Mouse (Mus musculus): Measurements from ENCODE around the gene Zfp872. TPM values are rescaled to one million over a fixed set of nuclear protein-coding genes. Genes with fewer than 3 reads are reported as not detected.

Zfp872 gene
- polyA plus RNA-seq, 1 experiment from 2014 or later: 1.0 TPM

- H3K36me3 ChIP-seq (ENCODE audit: control insufficient read depth, insufficient read depth, low read length): peaks cover 12% of the 10 kb centered on the region; the same call in 1 of the 2 replicates
- no peaks in the 10 kb centered on the region for H3K4me1 ChIP-seq (ENCODE audit: control insufficient read depth, insufficient read depth, low read length)
- no peak overlapping the region for H3K4me3 ChIP-seq (replicated peaks; ENCODE audit: low read length)
- no peak overlapping the region for H3K4me2 ChIP-seq (ENCODE audit: low read depth, low read length)
- no peak overlapping the region for H3K9ac ChIP-seq (ENCODE audit: low read length)
- no peak for ATAC-seq (ENCODE audit: insufficient read depth, low FRiP score)
- H3K9me3 ChIP-seq (replicated peaks; ENCODE audit: control insufficient read depth, low read length): 0 out of 2 replicates have a peak, but pooled peaks cover 3% of the 10 kb centered on the region
- no peaks in the 10 kb centered on the region for H3K27me3 ChIP-seq (ENCODE audit: control insufficient read depth, insufficient read depth, low read length)
- H3K27ac ChIP-seq (ENCODE audit: low read length): no peak overlapping the region
Observed at GRCm38 (mm10) chr9:22230556-22230955, 42.7 kb downstream of the Zfp872 start.

GRCm38 (mm10) chr9:22240001-22240400 is 52.1 kb downstream of the Zfp872 start:
- no peaks in the 10 kb centered on the region for H3K27me3 ChIP-seq (ENCODE audit: control insufficient read depth, insufficient read depth, low read length)
- no peak overlapping the region for H3K9ac ChIP-seq (ENCODE audit: low read length)
- peaks cover 70% of the 10 kb centered on the region for H3K36me3 ChIP-seq (ENCODE audit: control insufficient read depth, insufficient read depth, low read length)
- no peak overlapping the region for H3K27ac ChIP-seq (ENCODE audit: low read length)
- peaks cover 15% of the 10 kb centered on the region for H3K9me3 ChIP-seq (replicated peaks; ENCODE audit: control insufficient read depth, low read length)
- no peak overlapping the region for H3K4me3 ChIP-seq (replicated peaks; ENCODE audit: low read length)
- no peaks in the 10 kb centered on the region for H3K4me1 ChIP-seq (ENCODE audit: control insufficient read depth, insufficient read depth, low read length)
- H3K4me2 ChIP-seq (ENCODE audit: low read depth, low read length): no peak overlapping the region
- ATAC-seq (ENCODE audit: insufficient read depth, low FRiP score): no peak
- 92% methylated on average over 4 of the region's 4 CpGs for WGBS

GRCm38 (mm10) chr9:22244242-22244641 is 56.4 kb downstream of the Zfp872 start:
- H3K9me3 ChIP-seq (replicated peaks; ENCODE audit: control insufficient read depth, low read length): peaks cover 26% of the 10 kb centered on the region; the same call in 1 of the 2 replicates
- H3K4me2 ChIP-seq (ENCODE audit: low read depth, low read length): no peak overlapping the region
- no peak overlapping the region for H3K4me3 ChIP-seq (replicated peaks; ENCODE audit: low read length)
- ATAC-seq (ENCODE audit: insufficient read depth, low FRiP score): no peak
- H3K27ac ChIP-seq (ENCODE audit: low read length): no peak overlapping the region
- no peaks in the 10 kb centered on the region for H3K4me1 ChIP-seq (ENCODE audit: control insufficient read depth, insufficient read depth, low read length)
- no peaks in the 10 kb centered on the region for H3K27me3 ChIP-seq (ENCODE audit: control insufficient read depth, insufficient read depth, low read length)
- no peak overlapping the region for H3K9ac ChIP-seq (ENCODE audit: low read length)
- 97% methylated on average over 2 of the region's 2 CpGs for WGBS
- peaks cover 56% of the 10 kb centered on the region for H3K36me3 ChIP-seq (ENCODE audit: control insufficient read depth, insufficient read depth, low read length)

Other genes starting within 250 kb of the Zfp872 start
- 5.6 and 6.0 TPM in 2 replicates for gene Swsap1, start 232.3 kb upstream of the Zfp872 start, polyA plus RNA-seq (2015; fragmentation: Nextera tagmentation; extraction: Ambion mirVana)
- 10.4 and 11.8 TPM in 2 replicates for gene Epor, start 224.6 kb upstream of the Zfp872 start, polyA plus RNA-seq (2015; fragmentation: Nextera tagmentation; extraction: Ambion mirVana)
- gene Rgl3, start 198.6 kb upstream of the Zfp872 start, polyA plus RNA-seq (2015; fragmentation: Nextera tagmentation; extraction: Ambion mirVana): 6.1 and 6.2 TPM in 2 replicates
- gene Ccdc151, start 185.5 kb upstream of the Zfp872 start, polyA plus RNA-seq (2015; fragmentation: Nextera tagmentation; extraction: Ambion mirVana): 0.53 and 0.59 TPM in 2 replicates
- gene Prkcsh, start 185.3 kb upstream of the Zfp872 start, polyA plus RNA-seq (2015; fragmentation: Nextera tagmentation; extraction: Ambion mirVana): 102 TPM in 2 replicates
- 1.9 and 2.1 TPM in 2 replicates for gene Elavl3, start 136.1 kb upstream of the Zfp872 start, polyA plus RNA-seq (2015; fragmentation: Nextera tagmentation; extraction: Ambion mirVana)
- not detected in 2 replicates for gene Gm49318, start 116.8 kb upstream of the Zfp872 start, polyA plus RNA-seq (2015; fragmentation: Nextera tagmentation; extraction: Ambion mirVana)
- gene Zfp653, start 116.7 kb upstream of the Zfp872 start, polyA plus RNA-seq (2015; fragmentation: Nextera tagmentation; extraction: Ambion mirVana): 11.2 and 11.7 TPM in 2 replicates
- gene Ecsit, start 102.7 kb upstream of the Zfp872 start, polyA plus RNA-seq (2015; fragmentation: Nextera tagmentation; extraction: Ambion mirVana): 43.5 and 43.9 TPM in 2 replicates
- gene Cnn1, start 88.9 kb upstream of the Zfp872 start, polyA plus RNA-seq (2015; fragmentation: Nextera tagmentation; extraction: Ambion mirVana): 505 and 582 TPM in 2 replicates
- gene Elof1, start 70.9 kb upstream of the Zfp872 start, polyA plus RNA-seq (2015; fragmentation: Nextera tagmentation; extraction: Ambion mirVana): 152 and 158 TPM in 2 replicates
- gene Acp5, start 52.4 kb upstream of the Zfp872 start, polyA plus RNA-seq (2015; fragmentation: Nextera tagmentation; extraction: Ambion mirVana): 42.2 and 45.3 TPM in 2 replicates
- gene Pigyl, start 31.2 kb upstream of the Zfp872 start, polyA plus RNA-seq (2015; fragmentation: Nextera tagmentation; extraction: Ambion mirVana): 90.4 and 93.4 TPM in 2 replicates
- gene Zfp809, start 37.6 kb downstream of the Zfp872 start, polyA plus RNA-seq (2015; fragmentation: Nextera tagmentation; extraction: Ambion mirVana): 27.5 and 29.7 TPM in 2 replicates
- gene Zfp599, start 71.8 kb downstream of the Zfp872 start, polyA plus RNA-seq (2015; fragmentation: Nextera tagmentation; extraction: Ambion mirVana): 2.7 and 3.3 TPM in 2 replicates
- 13.6 and 15.2 TPM in 2 replicates for gene Zfp810, start 119.6 kb downstream of the Zfp872 start, polyA plus RNA-seq (2015; fragmentation: Nextera tagmentation; extraction: Ambion mirVana)
- 57.6 and 58.0 TPM in 2 replicates for gene Anln, start 201.1 kb downstream of the Zfp872 start, polyA plus RNA-seq (2015; fragmentation: Nextera tagmentation; extraction: Ambion mirVana)
- gene 9530077C05Rik, start 223.4 kb downstream of the Zfp872 start, polyA plus RNA-seq (2015; fragmentation: Nextera tagmentation; extraction: Ambion mirVana): 4.4 and 5.3 TPM in 2 replicates

Data from stomach, embryonic 16.5 days (tissue).